In genomic region chr13:117706986-117707738, GRCm38 (mm10) we compare ENCODE assay signal across 9 mouse cellular contexts.
DNase-seq lines count a peak whose midpoint lies in the region; ATAC-seq and TF ChIP-seq lines count a peak whose summit lies in the region.
"Had no signal": no experiment of that assay in that cellular context is flagged by ENCODE, and none has a peak within 500 bp of the region (broad histone marks: within the 10 kb centered on the region; RNA-seq: fewer than 3 reads in every experiment).

No protein-coding gene starts in this region.

- H3K36me3 ChIP-seq in thymus, adult 2 months (ENCODE audit: control insufficient read depth, insufficient read depth, low read length), result no peaks in the 10 kb centered on the region
- H3K36me3 ChIP-seq in midbrain, embryonic 14.5 days (ENCODE audit: control insufficient read depth, insufficient read depth, low read length), result no peaks in the 10 kb centered on the region
- H3K36me3 ChIP-seq: stomach, embryonic 15.5 days had no signal

- H3K27ac ChIP-seq in cerebellum, adult 2 months (ENCODE audit: insufficient read depth, low read length), result no peak overlapping the region
- no peak overlapping the region for H3K27ac ChIP-seq in thymus, adult 2 months (ENCODE audit: control insufficient read depth, insufficient read depth, low read length)
- no peak overlapping the region for H3K27ac ChIP-seq in midbrain, embryonic 14.5 days (replicated peaks; ENCODE audit: low read depth, low read length)
- H3K27ac ChIP-seq: stomach, embryonic 15.5 days had no signal

- DNase-seq in cerebellum, adult 2 months, result peak; percentile 37 to 63
- DNase-seq in frontal cortex, adult 2 months (ENCODE audit: extremely low spot score in 1 of 2, low spot score in 1 of 2), result peak; percentile 33 to 70
- DNase-seq in layer of hippocampus, adult 9-10 months (ENCODE audit: low spot score), result peak; percentile 21
- DNase-seq in lung, postnatal 36 days, result peak; percentile 73
- no peak for DNase-seq in thymus, adult 2 months
- DNase-seq in embryo, embryonic 10.5 days (ENCODE audit: low spot score), result no peak
- no peak for DNase-seq in midbrain, embryonic 14.5 days
- DNase-seq in kidney, postnatal 25 days, result no peak

- H3K27me3 ChIP-seq in cerebellum, adult 2 months (ENCODE audit: control insufficient read depth, insufficient read depth, low read length), result no peaks in the 10 kb centered on the region
- no peaks in the 10 kb centered on the region for H3K27me3 ChIP-seq in thymus, adult 2 months (ENCODE audit: control insufficient read depth, insufficient read depth, low read length)
- H3K27me3 ChIP-seq in midbrain, embryonic 14.5 days (ENCODE audit: control insufficient read depth, insufficient read depth, low read length), result no peaks in the 10 kb centered on the region
- H3K27me3 ChIP-seq: stomach, embryonic 15.5 days had no signal

- no peak for ATAC-seq in midbrain, embryonic 14.5 days (ENCODE audit: low FRiP score, low TSS enrichment)

- no peak for TF ChIP-seq POLR2A in cerebellum, adult 2 months (IDR thresholded peaks at IDR 0.05; ENCODE audit: borderline replicate concordance, insufficient read depth, low read length)
- TF ChIP-seq POLR2A in thymus, adult 2 months (IDR thresholded peaks at IDR 0.05; ENCODE audit: control insufficient read depth, extremely low read depth, insufficient read depth, low read length, poor library complexity), result no peak

- no peak overlapping the region for H3K4me2 ChIP-seq in midbrain, embryonic 14.5 days (ENCODE audit: low read length)
- H3K4me2 ChIP-seq: stomach, embryonic 15.5 days had no signal

- no peak for TF ChIP-seq CTCF in cerebellum, adult 2 months (IDR thresholded peaks at IDR 0.05; ENCODE audit: borderline replicate concordance, insufficient read depth, low read depth, low read length)
- TF ChIP-seq CTCF in thymus, adult 2 months (IDR thresholded peaks at IDR 0.05; ENCODE audit: borderline replicate concordance, control insufficient read depth, extremely low read depth, insufficient read depth, low read length, poor library complexity), result no peak

- WGBS in cerebellum, adult 2 months, result 71% methylated on average over 11 of the region's 11 CpGs
- WGBS in thymus, adult 2 months, result 88% methylated on average over 11 of the region's 11 CpGs
- 91% methylated on average over 11 of the region's 11 CpGs for WGBS in midbrain, embryonic 14.5 days

- H3K4me1 ChIP-seq in cerebellum, adult 2 months (ENCODE audit: control insufficient read depth, insufficient read depth, low read length), result no peaks in the 10 kb centered on the region; the same call in 1 of the 2 replicates
- no peaks in the 10 kb centered on the region for H3K4me1 ChIP-seq in thymus, adult 2 months (replicated peaks; ENCODE audit: control insufficient read depth, insufficient read depth, low read length)
- H3K4me1 ChIP-seq in midbrain, embryonic 14.5 days (ENCODE audit: control insufficient read depth, insufficient read depth, low read length), result no peaks in the 10 kb centered on the region
- H3K4me1 ChIP-seq: stomach, embryonic 15.5 days had no signal

- H3K9ac ChIP-seq in midbrain, embryonic 14.5 days (replicated peaks; ENCODE audit: low read length), result no peak overlapping the region
- H3K9ac ChIP-seq: stomach, embryonic 15.5 days had no signal

- H3K9me3 ChIP-seq in midbrain, embryonic 14.5 days (ENCODE audit: control insufficient read depth, low read length), result no peaks in the 10 kb centered on the region
- H3K9me3 ChIP-seq: stomach, embryonic 15.5 days had no signal

- H3K4me3 ChIP-seq in cerebellum, adult 2 months (replicated peaks; ENCODE audit: insufficient read depth, low read depth, low read length), result no peak overlapping the region
- H3K4me3 ChIP-seq in thymus, adult 2 months (ENCODE audit: control insufficient read depth, insufficient read depth, low read length), result no peak overlapping the region
- H3K4me3 ChIP-seq in midbrain, embryonic 14.5 days (replicated peaks; ENCODE audit: low read depth, low read length), result no peak overlapping the region
- H3K4me3 ChIP-seq: stomach, embryonic 15.5 days had no signal

Comparison
In these comparisons a context has a peak if more than half of its experiments do, and no peak if none do; other contexts are left out.
1. DNase-seq: peak in cerebellum, adult 2 months (2 of 2), frontal cortex, adult 2 months (2 of 2), layer of hippocampus, adult 9-10 months (single experiment) and lung, postnatal 36 days (single experiment); none in thymus, adult 2 months (single experiment), embryo, embryonic 10.5 days (single experiment), midbrain, embryonic 14.5 days (single experiment) and kidney, postnatal 25 days (0 of 2).